21 mouse cellular contexts compared by ENCODE assay signal in the genomic region with DNA sequence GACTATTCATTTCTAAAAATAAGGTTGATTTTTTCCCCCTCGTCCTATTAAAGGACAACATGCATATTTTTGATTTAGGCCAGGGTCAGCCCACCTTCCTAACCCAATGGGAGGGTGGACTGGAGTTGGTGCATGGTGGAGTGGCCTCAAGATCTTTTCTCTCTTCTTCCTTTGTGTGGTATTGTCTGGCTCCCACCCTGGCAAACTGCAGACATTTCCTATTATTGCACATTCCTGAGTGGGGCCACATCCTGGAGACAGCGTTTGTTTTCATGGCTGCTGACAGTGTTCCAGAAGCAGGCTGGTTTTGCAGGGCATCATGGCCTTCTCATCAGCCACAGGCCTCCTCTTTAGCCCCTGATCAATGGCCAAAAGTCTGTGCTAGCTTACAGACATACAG. TPM values are rescaled to one million over a fixed set of nuclear protein-coding genes. Genes with fewer than 3 reads are reported as not detected.
DNase-seq lines count a peak whose midpoint lies in the region; ATAC-seq and TF ChIP-seq lines count a peak whose summit lies in the region.
"Had no signal": no experiment of that assay in that cellular context is flagged by ENCODE, and none has a peak within 500 bp of the region (broad histone marks: within the 10 kb centered on the region; RNA-seq: fewer than 3 reads in every experiment).

No protein-coding gene starts in this region.

- H3K27ac ChIP-seq in heart, embryonic 10.5 days = peak overlapping the region; percentile 19; the same call in 1 of the 2 replicates
- peak overlapping the region; percentile 34; the same call in 1 of the 2 replicates for H3K27ac ChIP-seq in intestine, embryonic 14.5 days (ENCODE audit: low read depth)
- no peak overlapping the region for H3K27ac ChIP-seq in intestine, embryonic 15.5 days
- H3K27ac ChIP-seq in stomach, embryonic 14.5 days (ENCODE audit: low read length) = peak overlapping the region; percentile 15; the same call in 1 of the 2 replicates
- H3K27ac ChIP-seq in stomach, postnatal 0 days (replicated peaks) = no peak overlapping the region
- 0 out of 2 replicates have a peak overlapping the region, but pooled peaks have one; percentile 1 for H3K27ac ChIP-seq in limb, embryonic 10.5 days
- H3K27ac ChIP-seq: layer of hippocampus, adult 2 months; liver, embryonic 14.5 days; macrophage; midbrain, embryonic 13.5 days; neural tube, embryonic 13.5 days had no signal

- H3K4me2 ChIP-seq in intestine, embryonic 14.5 days (ENCODE audit: low read length) = no peak overlapping the region
- no peak overlapping the region for H3K4me2 ChIP-seq in intestine, embryonic 15.5 days (replicated peaks)
- no peak overlapping the region for H3K4me2 ChIP-seq in stomach, embryonic 14.5 days (replicated peaks; ENCODE audit: low read depth, low read length)
- no peak overlapping the region for H3K4me2 ChIP-seq in stomach, postnatal 0 days (replicated peaks; ENCODE audit: low read depth)
- H3K4me2 ChIP-seq: midbrain, embryonic 13.5 days; neural tube, embryonic 13.5 days had no signal

- no peak overlapping the region for H3K9ac ChIP-seq in intestine, embryonic 14.5 days (ENCODE audit: low read length)
- H3K9ac ChIP-seq in intestine, embryonic 15.5 days = no peak overlapping the region
- no peak overlapping the region for H3K9ac ChIP-seq in stomach, embryonic 14.5 days (replicated peaks; ENCODE audit: low read depth, low read length)
- no peak overlapping the region for H3K9ac ChIP-seq in stomach, postnatal 0 days (ENCODE audit: low read length)
- H3K9ac ChIP-seq: liver, embryonic 14.5 days; midbrain, embryonic 13.5 days; neural tube, embryonic 13.5 days had no signal

- no peak for TF ChIP-seq EP300 in stomach, postnatal 0 days (optimal IDR thresholded peaks at IDR 0.05)

- H3K27me3 ChIP-seq in heart, embryonic 10.5 days (ENCODE audit: insufficient read depth, poor library complexity, severe bottlenecking) = 0 out of 2 replicates have a peak, but pooled peaks cover 3% of the 10 kb centered on the region
- H3K27me3 ChIP-seq in intestine, embryonic 14.5 days (replicated peaks; ENCODE audit: control insufficient read depth, insufficient read depth, low read length) = no peaks in the 10 kb centered on the region
- H3K27me3 ChIP-seq in intestine, embryonic 15.5 days (replicated peaks) = no peaks in the 10 kb centered on the region
- H3K27me3 ChIP-seq in stomach, embryonic 14.5 days (ENCODE audit: control insufficient read depth, insufficient read depth, low read length) = no peaks in the 10 kb centered on the region
- no peaks in the 10 kb centered on the region for H3K27me3 ChIP-seq in stomach, postnatal 0 days (ENCODE audit: control insufficient read depth, insufficient read depth, low read length)
- H3K27me3 ChIP-seq in limb, embryonic 10.5 days (ENCODE audit: low read depth, poor library complexity, severe bottlenecking) = 0 out of 2 replicates have a peak, but pooled peaks cover 7% of the 10 kb centered on the region
- H3K27me3 ChIP-seq: midbrain, embryonic 13.5 days; neural tube, embryonic 13.5 days had no signal

- H3K4me3 ChIP-seq in heart, embryonic 10.5 days = no peak overlapping the region
- H3K4me3 ChIP-seq in intestine, embryonic 14.5 days (ENCODE audit: low read depth, low read length) = no peak overlapping the region
- H3K4me3 ChIP-seq in intestine, embryonic 15.5 days (replicated peaks) = no peak overlapping the region
- H3K4me3 ChIP-seq in stomach, embryonic 14.5 days (ENCODE audit: low read depth, low read length) = no peak overlapping the region
- H3K4me3 ChIP-seq in stomach, postnatal 0 days (ENCODE audit: low read depth, low read length) = no peak overlapping the region
- H3K4me3 ChIP-seq in limb, embryonic 10.5 days = no peak overlapping the region
- H3K4me3 ChIP-seq: layer of hippocampus, adult 2 months; midbrain, embryonic 13.5 days; neural tube, embryonic 13.5 days had no signal

- no peaks in the 10 kb centered on the region for H3K36me3 ChIP-seq in heart, embryonic 10.5 days
- no peaks in the 10 kb centered on the region for H3K36me3 ChIP-seq in intestine, embryonic 14.5 days (ENCODE audit: control insufficient read depth, insufficient read depth, low read length)
- H3K36me3 ChIP-seq in intestine, embryonic 15.5 days = no peaks in the 10 kb centered on the region
- no peaks in the 10 kb centered on the region for H3K36me3 ChIP-seq in stomach, embryonic 14.5 days (ENCODE audit: control insufficient read depth, insufficient read depth, low read length)
- H3K36me3 ChIP-seq in stomach, postnatal 0 days (ENCODE audit: control insufficient read depth, insufficient read depth, low read length) = no peaks in the 10 kb centered on the region
- no peaks in the 10 kb centered on the region for H3K36me3 ChIP-seq in limb, embryonic 10.5 days
- H3K36me3 ChIP-seq: midbrain, embryonic 13.5 days; neural tube, embryonic 13.5 days had no signal

- ATAC-seq in intestine, embryonic 14.5 days (replicated peaks; ENCODE audit: low FRiP score, low TSS enrichment, low read depth) = no peak
- ATAC-seq in intestine, embryonic 15.5 days = no peak
- ATAC-seq in stomach, embryonic 14.5 days (ENCODE audit: insufficient number of reproducible peaks, insufficient read depth, low FRiP score, low read depth) = no peak
- no peak for ATAC-seq in stomach, postnatal 0 days (ENCODE audit: low FRiP score, low TSS enrichment)
- ATAC-seq: forebrain, embryonic 14.5 days; hindbrain, embryonic 16.5 days; midbrain, embryonic 13.5 days had no signal

- no peak for DNase-seq in heart, embryonic 10.5 days (ENCODE audit: low spot score)
- DNase-seq in heart, adult 8-10 months (ENCODE audit: low spot score) = no peak
- DNase-seq in intestine, embryonic 14.5 days (ENCODE audit: low spot score) = no peak
- DNase-seq in stomach, postnatal 0 days (ENCODE audit: low spot score) = no peak
- DNase-seq in limb, embryonic 10.5 days (ENCODE audit: low spot score) = no peak
- no peak for DNase-seq in urinary bladder, postnatal 10 days (ENCODE audit: low spot score)
- DNase-seq: cerebellum, adult 9-10 months; kidney, adult 8-10 months; kidney, postnatal 14 days; layer of hippocampus, postnatal 36 days had no signal

- H3K4me1 ChIP-seq in heart, embryonic 10.5 days = peaks cover 42% of the 10 kb centered on the region
- peaks cover 8% of the 10 kb centered on the region for H3K4me1 ChIP-seq in intestine, embryonic 14.5 days (replicated peaks; ENCODE audit: control insufficient read depth, insufficient read depth, low read length)
- peaks cover 15% of the 10 kb centered on the region for H3K4me1 ChIP-seq in intestine, embryonic 15.5 days (replicated peaks)
- H3K4me1 ChIP-seq in stomach, embryonic 14.5 days (ENCODE audit: control insufficient read depth, insufficient read depth, low read length) = peaks cover 13% of the 10 kb centered on the region
- peaks cover 5% of the 10 kb centered on the region for H3K4me1 ChIP-seq in stomach, postnatal 0 days (replicated peaks; ENCODE audit: control insufficient read depth, insufficient read depth)
- peaks cover 36% of the 10 kb centered on the region for H3K4me1 ChIP-seq in limb, embryonic 10.5 days

- 49% methylated on average over 2 of the region's 2 CpGs for WGBS in heart, embryonic 10.5 days
- 52% methylated on average over 2 of the region's 2 CpGs for WGBS in intestine, embryonic 14.5 days
- WGBS in intestine, embryonic 15.5 days = 44% methylated on average over 2 of the region's 2 CpGs
- WGBS in stomach, embryonic 14.5 days = 53% methylated on average over 2 of the region's 2 CpGs
- 43% methylated on average over 2 of the region's 2 CpGs for WGBS in stomach, postnatal 0 days
- 81% methylated on average over 2 of the region's 2 CpGs for WGBS in limb, embryonic 10.5 days

- TF ChIP-seq CTCF in stomach, postnatal 0 days (IDR thresholded peaks at IDR 0.05; ENCODE audit: low read depth) = no peak

- H3K9me3 ChIP-seq in heart, embryonic 10.5 days = no peaks in the 10 kb centered on the region
- H3K9me3 ChIP-seq in intestine, embryonic 14.5 days (ENCODE audit: control insufficient read depth, low read length) = no peaks in the 10 kb centered on the region
- H3K9me3 ChIP-seq in intestine, embryonic 15.5 days = no peaks in the 10 kb centered on the region
- H3K9me3 ChIP-seq in stomach, embryonic 14.5 days (ENCODE audit: control insufficient read depth, low read depth, low read length) = no peaks in the 10 kb centered on the region
- no peaks in the 10 kb centered on the region for H3K9me3 ChIP-seq in stomach, postnatal 0 days (ENCODE audit: control insufficient read depth, low read length)
- H3K9me3 ChIP-seq in limb, embryonic 10.5 days (replicated peaks) = no peaks in the 10 kb centered on the region
- H3K9me3 ChIP-seq: midbrain, embryonic 13.5 days; neural tube, embryonic 13.5 days had no signal

RNA-seq across cellular contexts. Expression of a gene that starts 4.2 kb away (rescaled TPM):
- polyA plus RNA-seq in heart, embryonic 10.5 days (2016; fragmentation: Nextera tagmentation; extraction: Ambion mirVana) = 124 and 133 TPM in 2 replicates
- total RNA-seq in heart, adult 8-10 months (2022) = 10 to 100 TPM; 23.2 to 31.4 (median 25.9) TPM
- 191 and 207 TPM in 2 replicates for polyA plus RNA-seq in intestine, embryonic 14.5 days (2014; fragmentation: Nextera tagmentation; extraction: Ambion mirVana)
- polyA plus RNA-seq in intestine, embryonic 15.5 days (2015; fragmentation: Nextera tagmentation; extraction: Ambion mirVana) = 247 and 298 TPM in 2 replicates
- 167 and 176 TPM in 2 replicates for polyA plus RNA-seq in stomach, embryonic 14.5 days (2014; fragmentation: Nextera tagmentation; extraction: Ambion mirVana)
- polyA plus RNA-seq in stomach, postnatal 0 days (2015; fragmentation: Nextera tagmentation; extraction: Ambion mirVana) = 90.4 and 94.2 TPM in 2 replicates
- polyA plus RNA-seq in limb, embryonic 10.5 days (2016; fragmentation: Nextera tagmentation; extraction: Ambion mirVana) = 105 and 107 TPM in 2 replicates

RNA-seq across cellular contexts. Expression of a gene that starts 7.4 kb away (rescaled TPM):
- polyA plus RNA-seq in heart, embryonic 10.5 days (2016; fragmentation: Nextera tagmentation; extraction: Ambion mirVana) = 7.6 and 12.0 TPM in 2 replicates
- total RNA-seq in heart, adult 8-10 months (2022) = 10 to 100 TPM in 1 of 4 experiments, 1 to 10 TPM in 3; 4.1 to 10.8 (median 6.5) TPM
- polyA plus RNA-seq in intestine, embryonic 14.5 days (2014; fragmentation: Nextera tagmentation; extraction: Ambion mirVana) = 1.9 and 2.6 TPM in 2 replicates
- polyA plus RNA-seq in intestine, embryonic 15.5 days (2015; fragmentation: Nextera tagmentation; extraction: Ambion mirVana) = 1.1 and 1.4 TPM in 2 replicates
- polyA plus RNA-seq in stomach, embryonic 14.5 days (2014; fragmentation: Nextera tagmentation; extraction: Ambion mirVana) = 0.84 and 1.4 TPM in 2 replicates
- polyA plus RNA-seq in stomach, postnatal 0 days (2015; fragmentation: Nextera tagmentation; extraction: Ambion mirVana) = 0.08 and 0.11 TPM in 2 replicates
- 4.8 and 5.0 TPM in 2 replicates for polyA plus RNA-seq in limb, embryonic 10.5 days (2016; fragmentation: Nextera tagmentation; extraction: Ambion mirVana)
- total RNA-seq: layer of hippocampus, adult 2 months; layer of hippocampus, postnatal 36 days had no signal
- polyA plus RNA-seq: cortical plate, adult 2 months; small intestine, adult 2 months had no signal

RNA-seq across cellular contexts. Expression of a gene that starts 20.9 kb away (rescaled TPM):
- polyA plus RNA-seq in heart, embryonic 10.5 days (2016; fragmentation: Nextera tagmentation; extraction: Ambion mirVana) = 675 and 791 TPM in 2 replicates
- 1,000 to 10,000 TPM; 1,537 to 1,974 (median 1,684) TPM for total RNA-seq in heart, adult 8-10 months (2022)
- polyA plus RNA-seq in intestine, embryonic 14.5 days (2014; fragmentation: Nextera tagmentation; extraction: Ambion mirVana) = 891 and 949 TPM in 2 replicates
- 746 and 850 TPM in 2 replicates for polyA plus RNA-seq in intestine, embryonic 15.5 days (2015; fragmentation: Nextera tagmentation; extraction: Ambion mirVana)
- polyA plus RNA-seq in stomach, embryonic 14.5 days (2014; fragmentation: Nextera tagmentation; extraction: Ambion mirVana) = 875 and 936 TPM in 2 replicates
- polyA plus RNA-seq in stomach, postnatal 0 days (2015; fragmentation: Nextera tagmentation; extraction: Ambion mirVana) = 759 and 851 TPM in 2 replicates
- 527 and 556 TPM in 2 replicates for polyA plus RNA-seq in limb, embryonic 10.5 days (2016; fragmentation: Nextera tagmentation; extraction: Ambion mirVana)

RNA-seq across cellular contexts. Expression of a gene that starts 27.4 kb away (rescaled TPM):
- polyA plus RNA-seq in heart, embryonic 10.5 days (2016; fragmentation: Nextera tagmentation; extraction: Ambion mirVana) = 124 and 133 TPM in 2 replicates
- total RNA-seq in heart, adult 8-10 months (2022) = 10 to 100 TPM; 27.3 to 28.7 (median 28.4) TPM
- polyA plus RNA-seq in intestine, embryonic 14.5 days (2014; fragmentation: Nextera tagmentation; extraction: Ambion mirVana) = 108 and 121 TPM in 2 replicates
- polyA plus RNA-seq in intestine, embryonic 15.5 days (2015; fragmentation: Nextera tagmentation; extraction: Ambion mirVana) = 83.3 and 83.6 TPM in 2 replicates
- 117 and 125 TPM in 2 replicates for polyA plus RNA-seq in stomach, embryonic 14.5 days (2014; fragmentation: Nextera tagmentation; extraction: Ambion mirVana)
- polyA plus RNA-seq in stomach, postnatal 0 days (2015; fragmentation: Nextera tagmentation; extraction: Ambion mirVana) = 37.6 and 40.2 TPM in 2 replicates
- polyA plus RNA-seq in limb, embryonic 10.5 days (2016; fragmentation: Nextera tagmentation; extraction: Ambion mirVana) = 193 and 217 TPM in 2 replicates

RNA-seq across cellular contexts. Expression of a gene that starts 29.8 kb away (rescaled TPM):
- polyA plus RNA-seq in heart, embryonic 10.5 days (2016; fragmentation: Nextera tagmentation; extraction: Ambion mirVana) = 161 and 170 TPM in 2 replicates
- 10 to 100 TPM; 49.9 to 68.8 (median 58.7) TPM for total RNA-seq in heart, adult 8-10 months (2022)
- polyA plus RNA-seq in intestine, embryonic 14.5 days (2014; fragmentation: Nextera tagmentation; extraction: Ambion mirVana) = 114 and 120 TPM in 2 replicates
- polyA plus RNA-seq in intestine, embryonic 15.5 days (2015; fragmentation: Nextera tagmentation; extraction: Ambion mirVana) = 125 and 127 TPM in 2 replicates
- polyA plus RNA-seq in stomach, embryonic 14.5 days (2014; fragmentation: Nextera tagmentation; extraction: Ambion mirVana) = 99.9 and 101 TPM in 2 replicates
- polyA plus RNA-seq in stomach, postnatal 0 days (2015; fragmentation: Nextera tagmentation; extraction: Ambion mirVana) = 131 and 132 TPM in 2 replicates
- polyA plus RNA-seq in limb, embryonic 10.5 days (2016; fragmentation: Nextera tagmentation; extraction: Ambion mirVana) = 125 and 132 TPM in 2 replicates

Comparison
In these comparisons a context has a peak if more than half of its experiments do, and no peak if none do; other contexts are left out.
1. H3K27ac ChIP-seq: peak in heart, embryonic 10.5 days (single experiment), intestine, embryonic 14.5 days (single experiment), stomach, embryonic 14.5 days (single experiment) and limb, embryonic 10.5 days (single experiment); none in intestine, embryonic 15.5 days (single experiment) and stomach, postnatal 0 days (single experiment).